Mouse (Mus musculus) embryo, embryonic 11.5 days (tissue): ENCODE results near the gene Gm11492.
A peak's percentile ranks its signal among the peaks of the same experiment; 100 is the strongest.

Source experiments
- DNase-seq: peaks from one replicate; pipeline ENCODE4 v3.0.0-alpha.2; 2012; ENCODE audit warnings: low read depth, low spot score

Gene Gm11492

GRCm38 (mm10) chr11:87578963-87579601, 12.6 kb downstream of the Gm11492 start:
- DNase-seq, result no peak

- no peak for DNase-seq
These were observed 13.3 kb downstream of the Gm11492 start for GRCm38 (mm10) chr11:87579713-87580112.

- DNase-seq, result no peak
These were observed 14.2 kb downstream of the Gm11492 start for GRCm38 (mm10) chr11:87580543-87581085.

GRCm38 (mm10) chr11:87581161-87581865, 14.9 kb downstream of the Gm11492 start:
- DNase-seq, result no peak

GRCm38 (mm10) chr11:87581933-87582710, 15.7 kb downstream of the Gm11492 start:
- DNase-seq, result no peak

- no peak for DNase-seq
These were observed 17.0 kb downstream of the Gm11492 start for GRCm38 (mm10) chr11:87583291-87584034.

- DNase-seq, result no peak
These were observed 18.5 kb downstream of the Gm11492 start for GRCm38 (mm10) chr11:87584711-87585505.

- DNase-seq, result no peak
These were observed 20.9 kb downstream of the Gm11492 start for GRCm38 (mm10) chr11:87587211-87587874.

GRCm38 (mm10) chr11:87589605-87590004, 23.2 kb downstream of the Gm11492 start:
- no peak for DNase-seq

GRCm38 (mm10) chr11:87590841-87591525, 24.5 kb downstream of the Gm11492 start:
- DNase-seq, result peak; percentile 16

- peak; percentile 95 for DNase-seq
These were observed 25.3 kb downstream of the Gm11492 start, which contains the start of gene Mtmr4 for GRCm38 (mm10) chr11:87591526-87592353. Gene Mtmr4, plus strand, starts transcription at chr11:87592162.

- no peak for DNase-seq
These were observed 25.9 kb downstream of the Gm11492 start for GRCm38 (mm10) chr11:87592354-87592695.

GRCm38 (mm10) chr11:87592713-87593598, 26.5 kb downstream of the Gm11492 start:
- DNase-seq, result no peak

GRCm38 (mm10) chr11:87595327-87595841, 28.9 kb downstream of the Gm11492 start:
- peak; percentile 82 for DNase-seq

GRCm38 (mm10) chr11:87595976-87596375, 29.5 kb downstream of the Gm11492 start:
- DNase-seq, result no peak

GRCm38 (mm10) chr11:87596492-87596891, 30.0 kb downstream of the Gm11492 start:
- no peak for DNase-seq

- no peak for DNase-seq
These were observed 30.6 kb downstream of the Gm11492 start for GRCm38 (mm10) chr11:87597061-87597460.
